Mouse (Mus musculus) embryonic facial prominence, embryonic 10.5 days (tissue): ENCODE data around the gene Cbln4. TPM values are rescaled to one million over a fixed set of nuclear protein-coding genes. Genes with fewer than 3 reads are reported as not detected.

Experiments
- DNase-seq: peaks from one replicate; pipeline ENCODE4 v3.0.0-alpha.2; 2017; ENCODE audit warnings: low spot score
- H3K27ac ChIP-seq: fragments of 300-500 bp; sonication (generic); replicated peaks from 2 replicates; pipeline ENCODE4 v1.5.1; 2016; ENCODE audit warnings: mild to moderate bottlenecking
- H3K27me3 ChIP-seq: fragments of 300-500 bp; sonication (generic); replicated peaks from 2 replicates; pipeline ENCODE4 v1.6.1; 2016; ENCODE audit warnings: low read depth, mild to moderate bottlenecking; ENCODE audit not compliant: poor library complexity, severe bottlenecking
- H3K36me3 ChIP-seq: fragments of 300-500 bp; sonication (generic); replicated peaks from 2 replicates; pipeline ENCODE4 v1.6.1; 2016; ENCODE audit warnings: mild to moderate bottlenecking, moderate library complexity
- H3K4me1 ChIP-seq: fragments of 300-500 bp; sonication (generic); 2 replicates; pipeline ENCODE4 v1.6.1; 2016
- H3K4me3 ChIP-seq: fragments of 300-500 bp; sonication (generic); 2 replicates; pipeline ENCODE4 v1.5.1; 2016; ENCODE audit warnings: mild to moderate bottlenecking, moderate library complexity
- H3K9me3 ChIP-seq: fragments of 300-500 bp; sonication (generic); 2 replicates; pipeline ENCODE4 v1.6.1; 2016; ENCODE audit warnings: mild to moderate bottlenecking
- WGBS: fragments of 180-500 bp; shearing (Covaris S2); methylation state at CpG from one replicate; pipeline ENCODE4 v1.1.7; 2016; 5-methylcytosine and 5-hydroxymethylcytosine counted together
- polyA plus RNA-seq: library from polyadenylated mRNA; unstranded; fragments of >200 nt; fragmentation: Nextera tagmentation; extraction: Ambion mirVana; gene quantifications from 2 replicates; pipeline ENCODE4 v1.2.1, GENCODE M21; 2016

The Cbln4 gene
- 0.28 and 0.44 TPM in 2 replicates for polyA plus RNA-seq

GRCm38 (mm10) chr2:172043235-172043610, at the start of gene Cbln4:
Gene Cbln4, minus strand, starts transcription at chr2:172043466.
- 2% methylated on average over 23 of the region's 23 CpGs for WGBS
- peak within 1 kb of the TSS; percentile 54 for H3K4me3 ChIP-seq
- DNase-seq: peak; percentile 17
- no peaks in the 10 kb centered on the region for H3K36me3 ChIP-seq
- H3K27ac ChIP-seq: no peak within 1 kb of the TSS
- H3K27me3 ChIP-seq: peaks cover 68% of the 10 kb centered on the region
- no peaks in the 10 kb centered on the region for H3K9me3 ChIP-seq
- H3K4me1 ChIP-seq: peaks cover 34% of the 10 kb centered on the region

- Histone ChIP-seq H3K4me3 (no peak overlapping the region), H3K27ac (no peak overlapping the region), H3K36me3 (no peaks in the 10 kb centered on the region), H3K9me3 (no peaks in the 10 kb centered on the region), H3K27me3 (no peaks in the 10 kb centered on the region), H3K4me1 (0 out of 2 replicates have a peak, but pooled peaks cover 4% of the 10 kb centered on the region)
- WGBS: 83% methylated on average over 3 of the region's 3 CpGs
- DNase-seq: no peak
Observed at GRCm38 (mm10) chr2:172078596-172078995, 35.3 kb upstream of the Cbln4 start.

GRCm38 (mm10) chr2:172076295-172076694, 33.0 kb upstream of the Cbln4 start:
- 0 out of 2 replicates have a peak, but pooled peaks cover 5% of the 10 kb centered on the region for H3K4me1 ChIP-seq
- H3K27ac ChIP-seq: no peak overlapping the region
- no peak overlapping the region for H3K4me3 ChIP-seq
- 86% methylated on average over 5 of the region's 5 CpGs for WGBS
- H3K9me3 ChIP-seq: no peaks in the 10 kb centered on the region
- no peaks in the 10 kb centered on the region for H3K27me3 ChIP-seq
- H3K36me3 ChIP-seq: no peaks in the 10 kb centered on the region
- no peak for DNase-seq

- 89% methylated on average over 7 of the region's 7 CpGs for WGBS
- no peaks in the 10 kb centered on the region for H3K36me3 ChIP-seq
- H3K27ac ChIP-seq: no peak overlapping the region
- H3K27me3 ChIP-seq: no peaks in the 10 kb centered on the region
- peaks cover 8% of the 10 kb centered on the region; the same call in 1 of the 2 replicates for H3K9me3 ChIP-seq
- no peak for DNase-seq
- no peak overlapping the region for H3K4me3 ChIP-seq
- H3K4me1 ChIP-seq: no peaks in the 10 kb centered on the region
Observed at GRCm38 (mm10) chr2:172062876-172063275, 19.6 kb upstream of the Cbln4 start.

- Histone ChIP-seq H3K27me3 (no peaks in the 10 kb centered on the region), H3K27ac (no peak overlapping the region), H3K9me3 (no peaks in the 10 kb centered on the region), H3K4me1 (no peaks in the 10 kb centered on the region), H3K36me3 (no peaks in the 10 kb centered on the region), H3K4me3 (no peak overlapping the region)
- WGBS: 59% methylated on average over 3 of the region's 3 CpGs
- no peak for DNase-seq
Observed at GRCm38 (mm10) chr2:172059747-172060146, 16.5 kb upstream of the Cbln4 start.

GRCm38 (mm10) chr2:172058936-172059665, 15.8 kb upstream of the Cbln4 start:
- WGBS: 80% methylated on average over 7 of the region's 7 CpGs
- Histone ChIP-seq H3K27me3 (no peaks in the 10 kb centered on the region), H3K9me3 (no peaks in the 10 kb centered on the region), H3K36me3 (no peaks in the 10 kb centered on the region), H3K27ac (no peak overlapping the region), H3K4me3 (no peak overlapping the region), H3K4me1 (no peaks in the 10 kb centered on the region)
- no peak for DNase-seq

GRCm38 (mm10) chr2:172046002-172046401, 2.7 kb upstream of the Cbln4 start:
- Histone ChIP-seq H3K27ac (no peak overlapping the region), H3K4me1 (peaks cover 34% of the 10 kb centered on the region), H3K36me3 (no peaks in the 10 kb centered on the region), H3K27me3 (peaks cover 51% of the 10 kb centered on the region), H3K4me3 (no peak overlapping the region), H3K9me3 (no peaks in the 10 kb centered on the region)
- DNase-seq: peak; percentile 41
- WGBS: 35% methylated on average over 7 of the region's 7 CpGs

- WGBS: under 1% methylated on average over 46 of the region's 46 CpGs
- peak overlapping the region; percentile 54 for H3K4me3 ChIP-seq
- H3K9me3 ChIP-seq: no peaks in the 10 kb centered on the region
- H3K36me3 ChIP-seq: no peaks in the 10 kb centered on the region
- H3K4me1 ChIP-seq: peaks cover 34% of the 10 kb centered on the region
- DNase-seq: peak; percentile 28
- H3K27ac ChIP-seq: no peak overlapping the region
- H3K27me3 ChIP-seq: peaks cover 68% of the 10 kb centered on the region
Observed at GRCm38 (mm10) chr2:172042607-172043234, 545 bp downstream of the Cbln4 start.

- H3K27ac ChIP-seq: no peak overlapping the region
- H3K27me3 ChIP-seq: peaks cover 68% of the 10 kb centered on the region
- H3K36me3 ChIP-seq: no peaks in the 10 kb centered on the region
- peaks cover 34% of the 10 kb centered on the region for H3K4me1 ChIP-seq
- WGBS: under 1% methylated on average over 34 of the region's 34 CpGs
- DNase-seq: peak; percentile 94
- peak overlapping the region; percentile 54 for H3K4me3 ChIP-seq
- no peaks in the 10 kb centered on the region for H3K9me3 ChIP-seq
Observed at GRCm38 (mm10) chr2:172042125-172042524, 1.1 kb downstream of the Cbln4 start.

- no peak for DNase-seq
- H3K4me1 ChIP-seq: peaks cover 26% of the 10 kb centered on the region
- WGBS: 59% methylated on average over 10 of the region's 10 CpGs
- peaks cover 66% of the 10 kb centered on the region for H3K27me3 ChIP-seq
- H3K4me3 ChIP-seq: no peak overlapping the region
- H3K9me3 ChIP-seq: no peaks in the 10 kb centered on the region
- H3K27ac ChIP-seq: no peak overlapping the region
- no peaks in the 10 kb centered on the region for H3K36me3 ChIP-seq
Observed at GRCm38 (mm10) chr2:172040859-172041258, 2.4 kb downstream of the Cbln4 start.

GRCm38 (mm10) chr2:172039601-172040000, 3.7 kb downstream of the Cbln4 start:
- H3K27me3 ChIP-seq: peaks cover 53% of the 10 kb centered on the region

GRCm38 (mm10) chr2:172034281-172034680, 9.0 kb downstream of the Cbln4 start:
- WGBS: 39% methylated on average over 5 of the region's 5 CpGs
- Histone ChIP-seq H3K4me1 (no peaks in the 10 kb centered on the region), H3K27ac (no peak overlapping the region), H3K27me3 (0 out of 2 replicates have a peak, but pooled peaks cover under 1% of the 10 kb centered on the region), H3K9me3 (no peaks in the 10 kb centered on the region), H3K4me3 (no peak overlapping the region), H3K36me3 (no peaks in the 10 kb centered on the region)
- peak; percentile 25 for DNase-seq

More at GRCm38 (mm10) chr2:172039601-172040000, 3.7 kb downstream of the Cbln4 start:
- H3K4me3 ChIP-seq: no peak overlapping the region
- no peak for DNase-seq
- peaks cover 24% of the 10 kb centered on the region for H3K4me1 ChIP-seq
- no peak overlapping the region for H3K27ac ChIP-seq
- WGBS: 94% methylated on average over 5 of the region's 5 CpGs
- no peaks in the 10 kb centered on the region for H3K9me3 ChIP-seq
- no peaks in the 10 kb centered on the region for H3K36me3 ChIP-seq
